Mouse (Mus musculus): ENCODE measurements around the gene Il11ra2. TPM values are rescaled to one million over a fixed set of nuclear protein-coding genes. Genes with fewer than 3 reads are reported as not detected.

Il11ra2 gene
- polyA plus RNA-seq, 1 experiment: not detected

Other genes with a start within 250 kb of the Il11ra2 start
- gene Gm21586, start 222.5 kb downstream of the Il11ra2 start, polyA plus RNA-seq (2011; ENCODE audit: insufficient read depth, insufficient read length, low read depth, missing spikeins): not detected in 2 replicates
- gene Gm2163, start 195.1 kb downstream of the Il11ra2 start, polyA plus RNA-seq (2011; ENCODE audit: insufficient read depth, insufficient read length, low read depth, missing spikeins): not detected in 2 replicates
- not detected in 2 replicates for gene Fam205a2, start 133.7 kb downstream of the Il11ra2 start, polyA plus RNA-seq (2011; ENCODE audit: insufficient read depth, insufficient read length, low read depth, missing spikeins)
- gene Gm10591, start 49.7 kb downstream of the Il11ra2 start, polyA plus RNA-seq (2011; ENCODE audit: insufficient read depth, insufficient read length, low read depth, missing spikeins): not detected in 2 replicates
- gene Gm2564, start 32.2 kb downstream of the Il11ra2 start, polyA plus RNA-seq (2011; ENCODE audit: insufficient read depth, insufficient read length, low read depth, missing spikeins): not detected in 2 replicates
- not detected in 2 replicates for gene Ccl27b, start 6.6 kb downstream of the Il11ra2 start, polyA plus RNA-seq (2011; ENCODE audit: insufficient read depth, insufficient read length, low read depth, missing spikeins)
- gene 4930578G10Rik, start 73.7 kb upstream of the Il11ra2 start, polyA plus RNA-seq (2011; ENCODE audit: insufficient read depth, insufficient read length, low read depth, missing spikeins): 2.5 TPM in 1 of 2 replicates, not detected in the other
- not detected in 2 replicates for gene Ccl19, start 94.7 kb upstream of the Il11ra2 start, polyA plus RNA-seq (2011; ENCODE audit: insufficient read depth, insufficient read length, low read depth, missing spikeins)
- not detected in 2 replicates for gene Ccl21a, start 112.1 kb upstream of the Il11ra2 start, polyA plus RNA-seq (2011; ENCODE audit: insufficient read depth, insufficient read length, low read depth, missing spikeins)
- gene Fam205a1, start 192.0 kb upstream of the Il11ra2 start, polyA plus RNA-seq (2011; ENCODE audit: insufficient read depth, insufficient read length, low read depth, missing spikeins): not detected in 2 replicates
- gene Gm12394, start 194.9 kb upstream of the Il11ra2 start, polyA plus RNA-seq (2011; ENCODE audit: insufficient read depth, insufficient read length, low read depth, missing spikeins): not detected in 2 replicates
- gene Fam205c, start 212.3 kb upstream of the Il11ra2 start, polyA plus RNA-seq (2011; ENCODE audit: insufficient read depth, insufficient read length, low read depth, missing spikeins): not detected in 2 replicates

Measured in ES-Bruce4 (cell line).